ENCODE assay signal across 9 mouse cellular contexts in genomic region chr17:28512696-28513095, GRCm38 (mm10). TPM values are rescaled to one million over a fixed set of nuclear protein-coding genes. Genes with fewer than 3 reads are reported as not detected.
A peak's percentile ranks its signal among the peaks of the same experiment; 100 is the strongest.
DNase-seq lines count a peak whose midpoint lies in the region; ATAC-seq and TF ChIP-seq lines count a peak whose summit lies in the region.
"Had no signal": no experiment of that assay in that cellular context is flagged by ENCODE, and none has a peak within 500 bp of the region (broad histone marks: within the 10 kb centered on the region; RNA-seq: fewer than 3 reads in every experiment).

No protein-coding gene starts in this region.

- 61% methylated on average over 6 of the region's 6 CpGs for WGBS in forebrain, embryonic 10.5 days
- 41% methylated on average over 6 of the region's 6 CpGs for WGBS in forebrain, embryonic 11.5 days
- 51% methylated on average over 6 of the region's 6 CpGs for whole genome bisulfite sequencing in bone marrow, adult 2 months
- 24% methylated on average over 6 of the region's 6 CpGs for WGBS in intestine, embryonic 15.5 days
- 50% methylated on average over 6 of the region's 6 CpGs for WGBS in liver, embryonic 16.5 days (ENCODE audit: insufficient replicate concordance)

- peaks cover 59% of the 10 kb centered on the region for H3K4me1 ChIP-seq in forebrain, embryonic 10.5 days
- peaks cover 15% of the 10 kb centered on the region for H3K4me1 ChIP-seq in forebrain, embryonic 11.5 days (replicated peaks; ENCODE audit: control insufficient read depth, insufficient read depth, low read length)
- H3K4me1 ChIP-seq in bone marrow, adult 2 months (ENCODE audit: control insufficient read depth, insufficient read depth, low read length) = peaks cover 19% of the 10 kb centered on the region
- H3K4me1 ChIP-seq in intestine, embryonic 15.5 days (replicated peaks) = peaks cover 42% of the 10 kb centered on the region
- peaks cover 40% of the 10 kb centered on the region for H3K4me1 ChIP-seq in liver, embryonic 16.5 days (ENCODE audit: control insufficient read depth, low read depth, low read length)

- no peak for TF ChIP-seq POLR2A in bone marrow, adult 2 months (IDR thresholded peaks at IDR 0.05; ENCODE audit: borderline replicate concordance, control insufficient read depth, low read depth, low read length)

- no peak for TF ChIP-seq CTCF in bone marrow, adult 2 months (IDR thresholded peaks at IDR 0.05; ENCODE audit: control insufficient read depth, insufficient read depth, low read length)

- no peak overlapping the region for H3K4me2 ChIP-seq in forebrain, embryonic 11.5 days (ENCODE audit: low read depth, low read length, severe bottlenecking)
- no peak overlapping the region for H3K4me2 ChIP-seq in intestine, embryonic 15.5 days (replicated peaks)
- no peak overlapping the region for H3K4me2 ChIP-seq in liver, embryonic 16.5 days (ENCODE audit: low read depth, low read length)

- DNase-seq in forebrain, embryonic 10.5 days (ENCODE audit: extremely low spot score, low spot score) = no peak
- DNase-seq in forebrain, embryonic 11.5 days (ENCODE audit: low spot score) = no peak
- DNase-seq in c-Kit-positive CD71-positive TER-119-positive erythroid progenitor cells, embryonic 14.5 days (ENCODE audit: low spot score) = no peak
- no peak for DNase-seq in cerebellum, postnatal 14 days
- DNase-seq in layer of hippocampus, postnatal 25 days (ENCODE audit: extremely low spot score in 1 of 2, low spot score in 1 of 2) = no peak

- peaks cover 60% of the 10 kb centered on the region for H3K27me3 ChIP-seq in forebrain, embryonic 10.5 days (ENCODE audit: poor library complexity, severe bottlenecking)
- 0 out of 2 replicates have a peak, but pooled peaks cover 4% of the 10 kb centered on the region for H3K27me3 ChIP-seq in forebrain, embryonic 11.5 days (ENCODE audit: control insufficient read depth, insufficient read depth, low read length)
- H3K27me3 ChIP-seq in intestine, embryonic 15.5 days (replicated peaks) = no peaks in the 10 kb centered on the region
- H3K27me3 ChIP-seq in liver, embryonic 16.5 days (ENCODE audit: control insufficient read depth, insufficient read depth, low read depth, low read length) = peaks cover 4% of the 10 kb centered on the region

- no peaks in the 10 kb centered on the region for H3K9me3 ChIP-seq in forebrain, embryonic 10.5 days
- no peaks in the 10 kb centered on the region for H3K9me3 ChIP-seq in forebrain, embryonic 11.5 days (ENCODE audit: control insufficient read depth, low read length)
- no peaks in the 10 kb centered on the region for H3K9me3 ChIP-seq in intestine, embryonic 15.5 days
- H3K9me3 ChIP-seq in liver, embryonic 16.5 days (replicated peaks; ENCODE audit: control insufficient read depth, low read length) = no peaks in the 10 kb centered on the region

- H3K36me3 ChIP-seq in forebrain, embryonic 10.5 days (replicated peaks) = no peaks in the 10 kb centered on the region
- H3K36me3 ChIP-seq in forebrain, embryonic 11.5 days (ENCODE audit: control insufficient read depth, insufficient read depth, low read length) = no peaks in the 10 kb centered on the region
- H3K36me3 ChIP-seq in intestine, embryonic 15.5 days = no peaks in the 10 kb centered on the region
- H3K36me3 ChIP-seq in liver, embryonic 16.5 days (ENCODE audit: control insufficient read depth, insufficient read depth) = no peaks in the 10 kb centered on the region

- H3K4me3 ChIP-seq in forebrain, embryonic 10.5 days = no peak overlapping the region
- H3K4me3 ChIP-seq in forebrain, embryonic 11.5 days (ENCODE audit: low read depth, low read length) = no peak overlapping the region
- H3K4me3 ChIP-seq in bone marrow, adult 2 months (replicated peaks; ENCODE audit: control insufficient read depth, low read depth, low read length) = no peak overlapping the region
- H3K4me3 ChIP-seq in intestine, embryonic 15.5 days (replicated peaks) = no peak overlapping the region
- H3K4me3 ChIP-seq in liver, embryonic 16.5 days (ENCODE audit: low read depth, low read length) = no peak overlapping the region

- peak overlapping the region; percentile 20 for H3K27ac ChIP-seq in forebrain, embryonic 10.5 days
- H3K27ac ChIP-seq in forebrain, embryonic 11.5 days (ENCODE audit: low read depth, low read length) = no peak overlapping the region
- H3K27ac ChIP-seq in bone marrow, adult 2 months (ENCODE audit: control insufficient read depth, insufficient read depth, low read depth, low read length, poor library complexity) = peak overlapping the region; percentile 85
- peak overlapping the region; percentile 78 for H3K27ac ChIP-seq in intestine, embryonic 15.5 days
- peak overlapping the region; percentile 64 for H3K27ac ChIP-seq in liver, embryonic 16.5 days (ENCODE audit: low read length)

- H3K9ac ChIP-seq in forebrain, embryonic 11.5 days (ENCODE audit: low read length) = no peak overlapping the region
- no peak overlapping the region; the same call in 1 of the 2 replicates for H3K9ac ChIP-seq in intestine, embryonic 15.5 days
- 0 out of 2 replicates have a peak overlapping the region, but pooled peaks have one; percentile 1 for H3K9ac ChIP-seq in liver, embryonic 16.5 days (ENCODE audit: low read depth, low read length)

- ATAC-seq in forebrain, embryonic 11.5 days (replicated peaks; ENCODE audit: low FRiP score) = no peak
- peak; percentile 66 for ATAC-seq in intestine, embryonic 15.5 days
- peak; percentile 83 for ATAC-seq in liver, embryonic 16.5 days (ENCODE audit: low read depth)

RNA-seq across cellular contexts. Expression of gene Fkbp5, which starts 4.6 kb away (rescaled TPM):
- polyA plus RNA-seq in forebrain, embryonic 10.5 days (2016; fragmentation: Nextera tagmentation; extraction: Ambion mirVana) = 31.7 and 33.5 TPM in 2 replicates
- polyA plus RNA-seq in forebrain, embryonic 11.5 days (2014; fragmentation: Nextera tagmentation; extraction: Ambion mirVana) = 11.4 and 11.5 TPM in 2 replicates
- polyA plus RNA-seq in bone marrow, adult 2 months (2011; ENCODE audit: insufficient read depth, insufficient read length, low replicate concordance, missing spikeins) = 29.4 and 48.6 TPM in 2 replicates
- polyA plus RNA-seq in intestine, embryonic 15.5 days (2015; fragmentation: Nextera tagmentation; extraction: Ambion mirVana) = 25.9 and 26.6 TPM in 2 replicates
- polyA plus RNA-seq in liver, embryonic 16.5 days (2015; fragmentation: Nextera tagmentation; extraction: Ambion mirVana) = 18.9 and 21.5 TPM in 2 replicates
- 10 to 100 TPM; 62.5 to 85.0 TPM for total RNA-seq in layer of hippocampus, postnatal 25 days (2021)

RNA-seq across cellular contexts. Expression of gene Armc12, which starts 17.9 kb away (rescaled TPM):
- polyA plus RNA-seq in forebrain, embryonic 10.5 days (2016; fragmentation: Nextera tagmentation; extraction: Ambion mirVana) = not detected in 2 replicates
- polyA plus RNA-seq in forebrain, embryonic 11.5 days (2014; fragmentation: Nextera tagmentation; extraction: Ambion mirVana) = not detected in 2 replicates
- polyA plus RNA-seq in bone marrow, adult 2 months (2011; ENCODE audit: insufficient read depth, insufficient read length, low replicate concordance, missing spikeins) = not detected in 2 replicates
- polyA plus RNA-seq in intestine, embryonic 15.5 days (2015; fragmentation: Nextera tagmentation; extraction: Ambion mirVana) = not detected in 2 replicates
- not detected in 2 replicates for polyA plus RNA-seq in liver, embryonic 16.5 days (2015; fragmentation: Nextera tagmentation; extraction: Ambion mirVana)
- not detected for total RNA-seq in layer of hippocampus, postnatal 25 days (2021)
- total RNA-seq: common myeloid progenitor, adult 5-6 weeks had no signal

RNA-seq across cellular contexts. Expression of gene Clpsl2, which starts 36.5 kb away (rescaled TPM):
- polyA plus RNA-seq in forebrain, embryonic 10.5 days (2016; fragmentation: Nextera tagmentation; extraction: Ambion mirVana) = not detected in 2 replicates
- not detected in 2 replicates for polyA plus RNA-seq in forebrain, embryonic 11.5 days (2014; fragmentation: Nextera tagmentation; extraction: Ambion mirVana)
- not detected in 2 replicates for polyA plus RNA-seq in bone marrow, adult 2 months (2011; ENCODE audit: insufficient read depth, insufficient read length, low replicate concordance, missing spikeins)
- not detected in 2 replicates for polyA plus RNA-seq in intestine, embryonic 15.5 days (2015; fragmentation: Nextera tagmentation; extraction: Ambion mirVana)
- polyA plus RNA-seq in liver, embryonic 16.5 days (2015; fragmentation: Nextera tagmentation; extraction: Ambion mirVana) = not detected in 2 replicates
- not detected for total RNA-seq in layer of hippocampus, postnatal 25 days (2021)
- total RNA-seq: common myeloid progenitor, adult 5-6 weeks had no signal

RNA-seq across cellular contexts. Expression of gene Clps, which starts 47.9 kb away (rescaled TPM):
- polyA plus RNA-seq in forebrain, embryonic 10.5 days (2016; fragmentation: Nextera tagmentation; extraction: Ambion mirVana) = not detected in 2 replicates
- not detected in 2 replicates for polyA plus RNA-seq in forebrain, embryonic 11.5 days (2014; fragmentation: Nextera tagmentation; extraction: Ambion mirVana)
- not detected in 2 replicates for polyA plus RNA-seq in bone marrow, adult 2 months (2011; ENCODE audit: insufficient read depth, insufficient read length, low replicate concordance, missing spikeins)
- polyA plus RNA-seq in intestine, embryonic 15.5 days (2015; fragmentation: Nextera tagmentation; extraction: Ambion mirVana) = 958 and 2,971 TPM in 2 replicates
- 8.5 and 51.3 TPM in 2 replicates for polyA plus RNA-seq in liver, embryonic 16.5 days (2015; fragmentation: Nextera tagmentation; extraction: Ambion mirVana)
- total RNA-seq in layer of hippocampus, postnatal 25 days (2021) = not detected
- total RNA-seq: common myeloid progenitor, adult 5-6 weeks had no signal
